Mouse (Mus musculus) heart, embryonic 11.5 days (tissue): ENCODE data around the gene Cdk2. TPM values are rescaled to one million over a fixed set of nuclear protein-coding genes. Genes with fewer than 3 reads are reported as not detected.

Experiments used
- ATAC-seq: fragments of 200-750 bp; cut with Nextera tagmentation; replicated peaks from 2 replicates; pipeline ENCODE4 v1.8.0; 2017; ENCODE audit warnings: moderate library complexity; ENCODE audit not compliant: insufficient number of reproducible peaks, low FRiP score, low TSS enrichment
- H3K27ac ChIP-seq: fragments of 300-500 bp; sonication (generic); 2 replicates; pipeline ENCODE4 v1.5.1; 2014; ENCODE audit warnings: mild to moderate bottlenecking, low read depth, low read length
- H3K27me3 ChIP-seq: fragments of 300-500 bp; sonication (generic); 2 replicates; pipeline ENCODE4 v1.6.1; 2014; ENCODE audit warnings: mild to moderate bottlenecking, low read length, mixed read lengths; ENCODE audit not compliant: control insufficient read depth, insufficient read depth
- H3K36me3 ChIP-seq: fragments of 300-500 bp; sonication (generic); 2 replicates; pipeline ENCODE4 v1.6.1; 2014; ENCODE audit warnings: mild to moderate bottlenecking, low read length, moderate library complexity, mixed read lengths; ENCODE audit not compliant: control insufficient read depth, insufficient read depth
- H3K4me1 ChIP-seq: fragments of 300-500 bp; sonication (generic); 2 replicates; pipeline ENCODE4 v1.6.1; 2014; ENCODE audit warnings: low read length; ENCODE audit not compliant: control insufficient read depth, insufficient read depth
- H3K4me2 ChIP-seq: fragments of 300-500 bp; sonication (generic); 2 replicates; pipeline ENCODE4 v1.6.1; 2014; ENCODE audit warnings: mild to moderate bottlenecking, moderate library complexity
- H3K4me3 ChIP-seq: fragments of 300-500 bp; sonication (generic); 2 replicates; pipeline ENCODE4 v1.5.1; 2014; ENCODE audit warnings: low read depth, low read length
- H3K9ac ChIP-seq: fragments of 300-500 bp; sonication (generic); 2 replicates; pipeline ENCODE4 v1.6.1; 2014; ENCODE audit warnings: mild to moderate bottlenecking, low read depth, low read length, moderate library complexity
- H3K9me3 ChIP-seq: fragments of 300-500 bp; sonication (generic); replicated peaks from 2 replicates; pipeline ENCODE4 v1.6.1; 2016; ENCODE audit warnings: low read length; ENCODE audit not compliant: control insufficient read depth
- WGBS: fragments of 180-500 bp; shearing (Covaris S2); extraction: QIAGEN DNeasy Blood & Tissue Kit; methylation state at CpG from one replicate; pipeline ENCODE4 v1.1.7; 2014; ENCODE audit not compliant: insufficient replicate concordance; 5-methylcytosine and 5-hydroxymethylcytosine counted together
- polyA plus RNA-seq: library from polyadenylated mRNA; unstranded; fragments of >200 nt; fragmentation: Nextera tagmentation; extraction: Ambion mirVana; gene quantifications from 2 replicates; pipeline ENCODE4 v1.2.1, GENCODE M21; 2014

The Cdk2 gene
- polyA plus RNA-seq, 1 experiment from 2014 or later: 91.1 TPM

- Histone ChIP-seq H3K4me1 (no peaks in the 10 kb centered on the region), H3K9me3 (no peaks in the 10 kb centered on the region), H3K36me3 (no peaks in the 10 kb centered on the region), H3K4me3 (no peak overlapping the region), H3K9ac (no peak overlapping the region), H3K27ac (no peak overlapping the region), H3K27me3 (peaks cover 2% of the 10 kb centered on the region; the same call in 1 of the 2 replicates), H3K4me2 (no peak overlapping the region)
- ATAC-seq: no peak
- 86% methylated on average over 2 of the region's 2 CpGs for WGBS
Measured at GRCm38 (mm10) chr10:128665806-128666205, 39.0 kb downstream of the Cdk2 start.

- no peak overlapping the region for H3K9ac ChIP-seq
- no peak for ATAC-seq
- H3K4me3 ChIP-seq: no peak overlapping the region
- H3K9me3 ChIP-seq: no peaks in the 10 kb centered on the region
- H3K36me3 ChIP-seq: no peaks in the 10 kb centered on the region
- 70% methylated on average over 3 of the region's 3 CpGs for WGBS
- no peak overlapping the region for H3K4me2 ChIP-seq
- H3K27me3 ChIP-seq: peaks cover 2% of the 10 kb centered on the region; the same call in 1 of the 2 replicates
- H3K27ac ChIP-seq: no peak overlapping the region
- no peaks in the 10 kb centered on the region for H3K4me1 ChIP-seq
Measured at GRCm38 (mm10) chr10:128665307-128665706, 39.5 kb downstream of the Cdk2 start.

GRCm38 (mm10) chr10:128664808-128665207 is 40.0 kb downstream of the Cdk2 start:
- ATAC-seq: no peak
- no peak overlapping the region for H3K27ac ChIP-seq
- no peak overlapping the region for H3K4me3 ChIP-seq
- H3K4me1 ChIP-seq: no peaks in the 10 kb centered on the region
- H3K36me3 ChIP-seq: no peaks in the 10 kb centered on the region
- H3K9ac ChIP-seq: no peak overlapping the region
- H3K4me2 ChIP-seq: no peak overlapping the region
- WGBS: 62% methylated on average over 3 of the region's 3 CpGs
- H3K27me3 ChIP-seq: no peaks in the 10 kb centered on the region
- H3K9me3 ChIP-seq: no peaks in the 10 kb centered on the region

- H3K4me1 ChIP-seq: no peaks in the 10 kb centered on the region
Measured at GRCm38 (mm10) chr10:128663441-128664220, 41.2 kb downstream of the Cdk2 start.

GRCm38 (mm10) chr10:128662465-128662864 is 42.4 kb downstream of the Cdk2 start:
- no peak overlapping the region for H3K4me2 ChIP-seq
- H3K27me3 ChIP-seq: no peaks in the 10 kb centered on the region
- H3K9ac ChIP-seq: no peak overlapping the region
- H3K9me3 ChIP-seq: no peaks in the 10 kb centered on the region
- H3K4me3 ChIP-seq: no peak overlapping the region
- ATAC-seq: no peak
- H3K36me3 ChIP-seq: no peaks in the 10 kb centered on the region
- H3K4me1 ChIP-seq: no peaks in the 10 kb centered on the region
- no peak overlapping the region for H3K27ac ChIP-seq

More at GRCm38 (mm10) chr10:128663441-128664220, 41.2 kb downstream of the Cdk2 start:
- H3K4me3 ChIP-seq: no peak overlapping the region
- 50% methylated on average over 5 of the region's 5 CpGs for WGBS
- no peak overlapping the region for H3K4me2 ChIP-seq
- no peak for ATAC-seq
- no peaks in the 10 kb centered on the region for H3K9me3 ChIP-seq
- H3K27me3 ChIP-seq: no peaks in the 10 kb centered on the region
- H3K9ac ChIP-seq: no peak overlapping the region
- H3K36me3 ChIP-seq: no peaks in the 10 kb centered on the region
- no peak overlapping the region for H3K27ac ChIP-seq

- H3K27me3 ChIP-seq: no peaks in the 10 kb centered on the region
- no peak for ATAC-seq
- H3K27ac ChIP-seq: no peak overlapping the region
- no peak overlapping the region for H3K4me2 ChIP-seq
- H3K9ac ChIP-seq: no peak overlapping the region
- H3K9me3 ChIP-seq: no peaks in the 10 kb centered on the region
- no peak overlapping the region for H3K4me3 ChIP-seq
- no peaks in the 10 kb centered on the region for H3K4me1 ChIP-seq
- 39% methylated on average over 9 of the region's 9 CpGs for WGBS
- H3K36me3 ChIP-seq: no peaks in the 10 kb centered on the region
Measured at GRCm38 (mm10) chr10:128659490-128659889, 45.3 kb downstream of the Cdk2 start.

GRCm38 (mm10) chr10:128657844-128658243 is 47.0 kb downstream of the Cdk2 start:
- Histone ChIP-seq H3K9me3 (no peaks in the 10 kb centered on the region), H3K4me1 (no peaks in the 10 kb centered on the region), H3K4me2 (no peak overlapping the region), H3K27ac (no peak overlapping the region), H3K4me3 (no peak overlapping the region), H3K27me3 (no peaks in the 10 kb centered on the region), H3K9ac (no peak overlapping the region), H3K36me3 (no peaks in the 10 kb centered on the region)
- no peak for ATAC-seq
- 54% methylated on average over 9 of the region's 9 CpGs for WGBS

- 98% methylated on average over 1 of the region's 1 CpGs for WGBS
Measured at GRCm38 (mm10) chr10:128656731-128657130, 48.1 kb downstream of the Cdk2 start.

GRCm38 (mm10) chr10:128655254-128655653 is 49.6 kb downstream of the Cdk2 start:
- Histone ChIP-seq H3K27ac (no peak overlapping the region), H3K27me3 (no peaks in the 10 kb centered on the region), H3K9ac (no peak overlapping the region), H3K4me2 (no peak overlapping the region), H3K9me3 (no peaks in the 10 kb centered on the region), H3K36me3 (no peaks in the 10 kb centered on the region), H3K4me1 (no peaks in the 10 kb centered on the region), H3K4me3 (no peak overlapping the region)
- ATAC-seq: no peak
- 41% methylated on average over 3 of the region's 3 CpGs for WGBS

More at GRCm38 (mm10) chr10:128656731-128657130, 48.1 kb downstream of the Cdk2 start:
- Histone ChIP-seq H3K4me2 (no peak overlapping the region), H3K4me3 (no peak overlapping the region), H3K27ac (no peak overlapping the region), H3K27me3 (no peaks in the 10 kb centered on the region), H3K4me1 (no peaks in the 10 kb centered on the region), H3K36me3 (no peaks in the 10 kb centered on the region), H3K9ac (no peak overlapping the region), H3K9me3 (no peaks in the 10 kb centered on the region)
- ATAC-seq: no peak
